Mouse (Mus musculus) lung, embryonic 14.5 days (tissue): ENCODE data around the gene Uqcr10. TPM values are rescaled to one million over a fixed set of nuclear protein-coding genes. Genes with fewer than 3 reads are reported as not detected.

Experiments
- ATAC-seq: fragments of 200-750 bp; cut with Nextera tagmentation; 2 replicates; pipeline ENCODE4 v1.8.0; 2017; ENCODE audit warnings: mild to moderate bottlenecking, moderate TSS enrichment, moderate library complexity; ENCODE audit not compliant: insufficient read depth
- DNase-seq: peaks from one replicate; pipeline ENCODE4 v3.0.0-alpha.2; 2015
- H3K27ac ChIP-seq: fragments of 300-500 bp; sonication (generic); 2 replicates; pipeline ENCODE4 v1.5.1; 2014; ENCODE audit warnings: low read depth, mild to moderate bottlenecking, moderate library complexity
- H3K27me3 ChIP-seq: fragments of 300-500 bp; sonication (generic); 2 replicates; pipeline ENCODE4 v1.6.1; 2014; ENCODE audit warnings: low read length, control low read depth; ENCODE audit not compliant: insufficient read depth
- H3K36me3 ChIP-seq: fragments of 300-500 bp; sonication (generic); 2 replicates; pipeline ENCODE4 v1.6.1; 2014; ENCODE audit warnings: control low read depth; ENCODE audit not compliant: insufficient read depth
- H3K4me1 ChIP-seq: fragments of 300-500 bp; sonication (generic); 2 replicates; pipeline ENCODE4 v1.6.1; 2014; ENCODE audit warnings: antibody characterized with exemption, control low read depth; ENCODE audit not compliant: insufficient read depth
- H3K4me2 ChIP-seq: fragments of 300-500 bp; sonication (generic); 2 replicates; pipeline ENCODE4 v1.6.1; 2014; ENCODE audit warnings: mild to moderate bottlenecking
- H3K4me3 ChIP-seq: fragments of 300-500 bp; sonication (generic); 2 replicates; pipeline ENCODE4 v1.5.1; 2014; ENCODE audit warnings: low read depth, low read length
- H3K9ac ChIP-seq: fragments of 300-500 bp; sonication (generic); 2 replicates; pipeline ENCODE4 v1.6.1; 2014
- H3K9me3 ChIP-seq: fragments of 300-500 bp; sonication (generic); 2 replicates; pipeline ENCODE4 v1.6.1; 2016; ENCODE audit warnings: low read depth, low read length, control low read depth
- CTCF ChIP-seq: IDR thresholded peaks from 2 replicates; pipeline ENCODE4 v1.5.1; 2016; ENCODE audit warnings: antibody characterized with exemption, low read depth
- WGBS: fragments of 180-500 bp; shearing (Covaris S2); extraction: QIAGEN DNeasy Blood & Tissue Kit; methylation state at CpG from one replicate; pipeline ENCODE4 v1.1.7; 2014; 5-methylcytosine and 5-hydroxymethylcytosine counted together
- polyA plus RNA-seq: library from polyadenylated mRNA; unstranded; fragments of >200 nt; fragmentation: Nextera tagmentation; extraction: Ambion mirVana; gene quantifications from 2 replicates; pipeline ENCODE4 v1.2.1, GENCODE M21; 2014

Uqcr10 gene
- polyA plus RNA-seq, 1 experiment from 2014 or later, result 736 TPM

GRCm38 (mm10) chr11:4740785-4741184, 36.6 kb upstream of the Uqcr10 start:
- TF ChIP-seq CTCF, result no peak
- no peak overlapping the region for H3K27ac ChIP-seq
- no peak for DNase-seq
- no peak overlapping the region for H3K4me3 ChIP-seq
- no peak overlapping the region for H3K4me2 ChIP-seq
- 54% methylated on average over 5 of the region's 5 CpGs for WGBS
- no peaks in the 10 kb centered on the region for H3K9me3 ChIP-seq
- H3K27me3 ChIP-seq, result peaks cover 25% of the 10 kb centered on the region
- H3K36me3 ChIP-seq, result no peaks in the 10 kb centered on the region
- no peak overlapping the region for H3K9ac ChIP-seq
- no peak for ATAC-seq
- no peaks in the 10 kb centered on the region for H3K4me1 ChIP-seq

GRCm38 (mm10) chr11:4738719-4739118, 34.6 kb upstream of the Uqcr10 start:
- peaks cover 5% of the 10 kb centered on the region; the same call in 1 of the 2 replicates for H3K27me3 ChIP-seq
- WGBS, result 87% methylated on average over 16 of the region's 16 CpGs

GRCm38 (mm10) chr11:4737682-4738081, 33.5 kb upstream of the Uqcr10 start:
- no peaks in the 10 kb centered on the region for H3K27me3 ChIP-seq
- no peaks in the 10 kb centered on the region for H3K9me3 ChIP-seq
- no peaks in the 10 kb centered on the region for H3K4me1 ChIP-seq
- H3K36me3 ChIP-seq, result no peaks in the 10 kb centered on the region
- no peak for DNase-seq
- no peak for ATAC-seq
- H3K4me2 ChIP-seq, result no peak overlapping the region
- no peak overlapping the region for H3K4me3 ChIP-seq
- no peak overlapping the region for H3K9ac ChIP-seq
- no peak for TF ChIP-seq CTCF
- WGBS, result 72% methylated on average over 10 of the region's 10 CpGs
- no peak overlapping the region for H3K27ac ChIP-seq

More at GRCm38 (mm10) chr11:4738719-4739118, 34.6 kb upstream of the Uqcr10 start:
- Histone ChIP-seq H3K4me1 (no peaks in the 10 kb centered on the region), H3K4me3 (no peak overlapping the region), H3K9ac (no peak overlapping the region), H3K27ac (no peak overlapping the region), H3K4me2 (no peak overlapping the region), H3K36me3 (no peaks in the 10 kb centered on the region), H3K9me3 (no peaks in the 10 kb centered on the region)
- no peak for TF ChIP-seq CTCF
- ATAC-seq (no peak), DNase-seq (no peak)

- WGBS, result 54% methylated on average over 6 of the region's 6 CpGs
- Histone ChIP-seq H3K4me1 (no peaks in the 10 kb centered on the region), H3K27me3 (no peaks in the 10 kb centered on the region), H3K9ac (no peak overlapping the region), H3K9me3 (no peaks in the 10 kb centered on the region), H3K4me3 (no peak overlapping the region), H3K36me3 (no peaks in the 10 kb centered on the region), H3K4me2 (no peak overlapping the region), H3K27ac (no peak overlapping the region)
- peak; percentile 27; the same call in 1 of the 2 replicates for TF ChIP-seq CTCF
- no peak for ATAC-seq
- DNase-seq, result no peak
Observed at GRCm38 (mm10) chr11:4736355-4736754, 32.2 kb upstream of the Uqcr10 start.

- Histone ChIP-seq H3K9ac (no peak overlapping the region), H3K36me3 (no peaks in the 10 kb centered on the region), H3K27me3 (no peaks in the 10 kb centered on the region), H3K4me3 (no peak overlapping the region), H3K9me3 (no peaks in the 10 kb centered on the region), H3K4me2 (no peak overlapping the region), H3K4me1 (peaks cover 4% of the 10 kb centered on the region; the same call in 1 of the 2 replicates), H3K27ac (no peak overlapping the region)
- DNase-seq, result peak; percentile 46
- peak; percentile 34; the same call in 1 of the 2 replicates for TF ChIP-seq CTCF
- WGBS, result 35% methylated on average over 12 of the region's 12 CpGs
- no peak for ATAC-seq
Observed at GRCm38 (mm10) chr11:4734179-4734578, 30.0 kb upstream of the Uqcr10 start.

- Histone ChIP-seq H3K9ac (no peak overlapping the region), H3K9me3 (no peaks in the 10 kb centered on the region), H3K4me3 (no peak overlapping the region), H3K27ac (no peak overlapping the region), H3K27me3 (no peaks in the 10 kb centered on the region), H3K4me1 (peaks cover 4% of the 10 kb centered on the region; the same call in 1 of the 2 replicates), H3K36me3 (no peaks in the 10 kb centered on the region), H3K4me2 (no peak overlapping the region)
- DNase-seq (no peak), ATAC-seq (no peak)
- 69% methylated on average over 7 of the region's 7 CpGs for WGBS
- no peak for TF ChIP-seq CTCF
Observed at GRCm38 (mm10) chr11:4731781-4732180, 27.6 kb upstream of the Uqcr10 start.

GRCm38 (mm10) chr11:4730913-4731312, 26.8 kb upstream of the Uqcr10 start:
- no peak for DNase-seq
- Histone ChIP-seq H3K9ac (no peak overlapping the region), H3K36me3 (no peaks in the 10 kb centered on the region), H3K27ac (no peak overlapping the region), H3K27me3 (no peaks in the 10 kb centered on the region), H3K4me3 (no peak overlapping the region), H3K4me2 (no peak overlapping the region), H3K9me3 (no peaks in the 10 kb centered on the region), H3K4me1 (peaks cover 4% of the 10 kb centered on the region; the same call in 1 of the 2 replicates)
- ATAC-seq, result no peak
- WGBS, result 73% methylated on average over 5 of the region's 5 CpGs
- no peak for TF ChIP-seq CTCF
